Mouse (Mus musculus): Measurements from ENCODE around the gene Tent4b.
"Not testable (repeated sequence)": the region's sequence is repeated elsewhere in the genome, so short reads cannot be mapped to it uniquely, and the experiment has no call there.

Gene Tent4b

GRCm38 (mm10) chr8:88198945-88199571 lies at the start of gene Tent4b:
Tent4b (plus strand) TSS chr8:88199213.
- peak; percentile 93 for DNase-seq (ENCODE audit: low spot score)

GRCm38 (mm10) chr8:88150910-88151371 lies 48.1 kb upstream of the Tent4b start:
- DNase-seq (ENCODE audit: low spot score): no peak

GRCm38 (mm10) chr8:88160237-88160995 lies 38.6 kb upstream of the Tent4b start:
- no peak for DNase-seq (ENCODE audit: low spot score)

GRCm38 (mm10) chr8:88161439-88161838 lies 37.6 kb upstream of the Tent4b start:
- DNase-seq (ENCODE audit: low spot score): peak; percentile 61

GRCm38 (mm10) chr8:88175264-88175663 lies 23.7 kb upstream of the Tent4b start:
- DNase-seq (ENCODE audit: low spot score): peak; percentile 72

GRCm38 (mm10) chr8:88177291-88177690 lies 21.7 kb upstream of the Tent4b start:
- DNase-seq (ENCODE audit: low spot score): no peak

GRCm38 (mm10) chr8:88183121-88183520 lies 15.9 kb upstream of the Tent4b start:
- no peak for DNase-seq (ENCODE audit: low spot score)

- no peak for DNase-seq (ENCODE audit: low spot score)
Observed at GRCm38 (mm10) chr8:88184914-88185313, 14.1 kb upstream of the Tent4b start.

- DNase-seq (ENCODE audit: low spot score): no peak
Observed at GRCm38 (mm10) chr8:88185716-88186115, 13.3 kb upstream of the Tent4b start.

- DNase-seq (ENCODE audit: low spot score): no peak
Observed at GRCm38 (mm10) chr8:88197328-88197727, 1.7 kb upstream of the Tent4b start.

- no peak for DNase-seq (ENCODE audit: low spot score)
Observed at GRCm38 (mm10) chr8:88198551-88198944, 465 bp upstream of the Tent4b start.

GRCm38 (mm10) chr8:88199700-88200601 lies 938 bp downstream of the Tent4b start:
- DNase-seq (ENCODE audit: low spot score): peak; percentile 39

GRCm38 (mm10) chr8:88200724-88201495 lies 1.9 kb downstream of the Tent4b start:
- DNase-seq (ENCODE audit: low spot score): peak; percentile 11

- no peak for DNase-seq (ENCODE audit: low spot score)
Observed at GRCm38 (mm10) chr8:88201641-88202040, 2.6 kb downstream of the Tent4b start.

- DNase-seq (ENCODE audit: low spot score): no peak
Observed at GRCm38 (mm10) chr8:88206016-88206415, 7.0 kb downstream of the Tent4b start.

- DNase-seq (ENCODE audit: low spot score): no peak
Observed at GRCm38 (mm10) chr8:88207121-88207821, 8.3 kb downstream of the Tent4b start.

GRCm38 (mm10) chr8:88209930-88210827 lies 11.2 kb downstream of the Tent4b start:
- not testable (repeated sequence) for DNase-seq (ENCODE audit: low spot score)

- DNase-seq (ENCODE audit: low spot score): no peak
Observed at GRCm38 (mm10) chr8:88221353-88221752, 22.3 kb downstream of the Tent4b start.

- no peak for DNase-seq (ENCODE audit: low spot score)
Observed at GRCm38 (mm10) chr8:88225358-88225757, 26.3 kb downstream of the Tent4b start.

GRCm38 (mm10) chr8:88227851-88228250 lies 28.8 kb downstream of the Tent4b start:
- no peak for DNase-seq (ENCODE audit: low spot score)
